Mouse (Mus musculus): Measurements from ENCODE around the gene Zfyve27. TPM values are rescaled to one million over a fixed set of nuclear protein-coding genes. Genes with fewer than 3 reads are reported as not detected.

Gene Zfyve27
- polyA plus RNA-seq, 1 experiment = 61.8 TPM

GRCm38 (mm10) chr19:42142757-42143156 is 21.0 kb upstream of the Zfyve27 start:
- DNase-seq (ENCODE audit: low read depth) = no peak

GRCm38 (mm10) chr19:42144067-42144466 is 19.7 kb upstream of the Zfyve27 start:
- no peak for DNase-seq (ENCODE audit: low read depth)

- no peak for DNase-seq (ENCODE audit: low read depth)
Measured at GRCm38 (mm10) chr19:42144541-42145167, 19.1 kb upstream of the Zfyve27 start.

- no peak for DNase-seq (ENCODE audit: low read depth)
Measured at GRCm38 (mm10) chr19:42145210-42145609, 18.5 kb upstream of the Zfyve27 start.

GRCm38 (mm10) chr19:42145731-42146130 is 18.0 kb upstream of the Zfyve27 start:
- no peak for DNase-seq (ENCODE audit: low read depth)

GRCm38 (mm10) chr19:42146276-42147010 is 17.3 kb upstream of the Zfyve27 start:
- DNase-seq (ENCODE audit: low read depth) = no peak

GRCm38 (mm10) chr19:42147170-42147768 is 16.5 kb upstream of the Zfyve27 start, which contains the start of gene Marveld1:
Marveld1 (plus strand) TSS chr19:42147400.
- DNase-seq (ENCODE audit: low read depth) = no peak

- no peak for DNase-seq (ENCODE audit: low read depth)
Measured at GRCm38 (mm10) chr19:42147769-42148568, 15.8 kb upstream of the Zfyve27 start.

GRCm38 (mm10) chr19:42148569-42148860 is 15.2 kb upstream of the Zfyve27 start:
- no peak for DNase-seq (ENCODE audit: low read depth)

- DNase-seq (ENCODE audit: low read depth) = no peak
Measured at GRCm38 (mm10) chr19:42151990-42152389, 11.8 kb upstream of the Zfyve27 start.

GRCm38 (mm10) chr19:42157493-42158237 is 6.1 kb upstream of the Zfyve27 start:
- DNase-seq (ENCODE audit: low read depth) = no peak

- DNase-seq (ENCODE audit: low read depth) = no peak
Measured at GRCm38 (mm10) chr19:42158246-42159017, 5.3 kb upstream of the Zfyve27 start.

GRCm38 (mm10) chr19:42164188-42164587 is 437 bp downstream of the Zfyve27 start:
- DNase-seq (ENCODE audit: low read depth) = no peak

- DNase-seq (ENCODE audit: low read depth) = no peak
Measured at GRCm38 (mm10) chr19:42166130-42166529, 2.4 kb downstream of the Zfyve27 start.

GRCm38 (mm10) chr19:42166766-42167165 is 3.0 kb downstream of the Zfyve27 start:
- DNase-seq (ENCODE audit: low read depth) = no peak

GRCm38 (mm10) chr19:42167489-42167888 is 3.7 kb downstream of the Zfyve27 start:
- DNase-seq (ENCODE audit: low read depth) = peak; percentile 65

GRCm38 (mm10) chr19:42169322-42169975 is 5.7 kb downstream of the Zfyve27 start:
- DNase-seq (ENCODE audit: low read depth) = no peak

- no peak for DNase-seq (ENCODE audit: low read depth)
Measured at GRCm38 (mm10) chr19:42170025-42170969, 6.5 kb downstream of the Zfyve27 start.

- no peak for DNase-seq (ENCODE audit: low read depth)
Measured at GRCm38 (mm10) chr19:42176841-42177240, 13.1 kb downstream of the Zfyve27 start.

All from gonadal fat pad, adult 2 months (tissue).